Mouse (Mus musculus) cerebellum, postnatal 10 days (tissue): ENCODE measurements around the gene Iqck.

Source experiments
- DNase-seq, 2 experiments: peaks; one replicate each; pipeline ENCODE4 v3.0.0; 2021; ENCODE audit warnings: mixed read lengths in 2 of 2

Iqck gene

GRCm38 (mm10) chr7:118992623-118993405, 137.3 kb downstream of the Iqck start:
- peak; percentile 47 to 54 for DNase-seq

GRCm38 (mm10) chr7:118993597-118994230, 138.2 kb downstream of the Iqck start:
- DNase-seq, result peak; percentile 65 to 70

- peak; percentile 55 to 58 for DNase-seq
Measured at GRCm38 (mm10) chr7:118994231-118994842, 138.8 kb downstream of the Iqck start.

DNA sequence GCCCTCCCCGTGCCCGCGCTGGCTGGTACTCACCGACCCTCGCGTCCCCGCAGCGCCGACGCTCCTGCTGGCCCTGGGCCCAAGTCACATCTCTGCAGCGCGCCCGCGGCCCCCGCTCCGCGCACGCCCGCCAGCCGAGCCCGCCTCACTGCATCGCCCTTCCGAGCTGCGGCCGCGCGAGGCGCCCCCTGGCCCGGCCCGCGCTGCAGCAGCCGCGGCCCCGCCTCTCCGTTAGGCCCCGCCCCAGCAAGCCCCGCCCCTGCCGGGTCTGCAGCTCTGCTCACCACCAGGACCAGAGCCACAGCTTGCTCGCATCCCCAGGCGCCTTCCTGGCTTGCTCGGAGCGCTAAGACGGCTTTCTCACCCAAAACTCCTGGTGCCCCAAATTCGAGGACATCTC, 139.5 kb downstream of the Iqck start, which contains the start of gene Gprc5b:
Gene Gprc5b, minus strand, starts transcription at position 205 of the 400 bp plus-strand sequence.
- peak; percentile 92 to 97 for DNase-seq

- DNase-seq, result peak; percentile 28 to 50
Measured at GRCm38 (mm10) chr7:118995671-118996070, 140.1 kb downstream of the Iqck start.

DNA sequence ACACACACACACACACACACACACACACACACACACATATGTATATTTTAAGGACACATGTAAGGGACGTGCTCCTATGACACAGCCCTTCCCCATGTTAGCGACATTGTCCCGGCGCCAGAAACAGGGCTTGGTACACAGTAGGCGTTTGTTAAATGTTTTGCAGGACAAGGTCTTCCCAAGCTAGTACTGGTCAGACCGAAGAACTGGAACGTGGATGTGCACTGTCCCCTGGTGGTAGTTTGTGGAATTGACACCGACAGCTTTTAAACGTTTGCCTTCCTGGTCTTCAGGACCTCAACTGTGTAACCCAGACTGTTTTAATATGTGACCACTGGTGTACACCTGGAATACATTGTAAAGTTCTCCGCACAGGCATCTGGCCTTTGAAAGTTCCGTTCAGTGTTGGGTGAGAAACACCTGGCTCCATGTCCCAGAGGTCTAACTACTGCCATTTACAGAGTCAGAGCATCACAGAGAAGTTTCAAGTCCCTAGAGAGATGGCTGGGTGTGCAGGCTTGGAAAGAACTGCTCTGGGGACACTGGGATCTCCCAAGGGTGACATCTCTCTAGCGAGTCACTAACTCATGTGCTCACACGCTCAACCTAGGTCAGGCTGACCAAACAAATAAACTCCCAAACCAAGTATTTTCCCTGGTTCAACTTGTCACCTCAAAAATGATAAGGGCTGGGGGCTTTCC, 140.7 kb downstream of the Iqck start:
- peak; percentile 91 to 94 for DNase-seq

DNA sequence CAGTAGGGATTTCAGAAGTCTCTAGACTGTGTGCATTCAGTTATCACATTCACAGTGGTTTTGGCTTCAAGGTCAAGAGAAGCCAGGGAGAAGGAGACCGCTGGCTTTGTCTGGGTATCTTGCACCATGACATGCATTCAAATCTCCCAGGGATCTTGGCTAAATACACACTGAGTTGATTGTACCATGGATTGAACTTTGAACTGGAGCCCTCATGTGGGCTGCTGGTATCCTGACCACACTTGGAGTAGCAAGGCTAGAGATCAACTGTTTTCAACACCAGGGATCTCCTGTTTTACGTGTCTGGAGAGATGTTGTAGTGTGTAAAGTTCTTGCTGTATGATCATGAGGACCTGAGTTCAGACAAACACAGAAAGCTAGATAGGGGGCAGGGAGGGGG, 144.3 kb downstream of the Iqck start:
- DNase-seq, result no peak

GRCm38 (mm10) chr7:119001965-119002364, 146.4 kb downstream of the Iqck start:
- no peak for DNase-seq

GRCm38 (mm10) chr7:119002501-119002900, 146.9 kb downstream of the Iqck start:
- DNase-seq, result peak in 1 of 2 experiments; percentile 50

DNA sequence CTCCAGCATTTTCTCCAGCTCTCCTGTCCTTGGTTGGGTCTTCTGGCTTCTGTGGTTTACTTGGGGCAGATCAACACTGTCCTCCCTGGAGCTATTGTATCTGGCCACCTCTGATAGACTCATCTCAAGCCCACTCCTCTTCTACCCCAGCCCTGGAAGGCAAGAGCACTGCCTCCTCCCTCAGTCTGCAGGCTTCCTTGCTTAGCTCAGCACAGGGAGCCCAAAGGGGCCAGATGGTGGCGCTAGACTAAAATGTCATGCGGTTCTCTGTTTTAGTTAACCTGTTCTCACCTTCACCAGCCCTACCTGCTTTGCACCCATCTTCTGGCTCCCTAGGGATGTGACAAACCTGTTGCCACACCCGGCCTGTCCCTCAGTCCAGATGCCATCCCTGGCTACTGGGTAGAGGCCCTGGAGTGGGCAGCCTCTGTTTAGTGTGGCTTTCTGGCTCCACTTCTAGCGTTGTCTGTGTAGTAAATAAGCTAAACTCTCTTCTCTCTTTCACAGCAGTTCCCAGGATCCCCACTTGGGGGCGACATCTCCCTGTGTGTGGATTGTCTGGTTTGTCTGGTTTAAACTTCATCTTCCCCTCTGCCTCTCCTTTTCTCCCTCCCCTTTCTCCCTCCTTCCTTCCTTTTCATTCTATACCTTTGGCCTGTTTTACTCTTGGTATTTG, 155.4 kb downstream of the Iqck start:
- peak; percentile 90 to 93 for DNase-seq

GRCm38 (mm10) chr7:119015736-119016135, 160.2 kb downstream of the Iqck start:
- DNase-seq, result peak; percentile 75 to 77

- DNase-seq, result peak; percentile 93
Measured at GRCm38 (mm10) chr7:119019537-119019936, 164.0 kb downstream of the Iqck start.
